Mouse (Mus musculus) NIH3T3 (cell line): ENCODE measurements around the gene Zfp57.

ENCODE experiments used
- DNase-seq: peaks from one replicate; pipeline ENCODE4 v3.0.0-alpha.2; 2012; ENCODE audit warnings: low read depth

The Zfp57 gene

DNA sequence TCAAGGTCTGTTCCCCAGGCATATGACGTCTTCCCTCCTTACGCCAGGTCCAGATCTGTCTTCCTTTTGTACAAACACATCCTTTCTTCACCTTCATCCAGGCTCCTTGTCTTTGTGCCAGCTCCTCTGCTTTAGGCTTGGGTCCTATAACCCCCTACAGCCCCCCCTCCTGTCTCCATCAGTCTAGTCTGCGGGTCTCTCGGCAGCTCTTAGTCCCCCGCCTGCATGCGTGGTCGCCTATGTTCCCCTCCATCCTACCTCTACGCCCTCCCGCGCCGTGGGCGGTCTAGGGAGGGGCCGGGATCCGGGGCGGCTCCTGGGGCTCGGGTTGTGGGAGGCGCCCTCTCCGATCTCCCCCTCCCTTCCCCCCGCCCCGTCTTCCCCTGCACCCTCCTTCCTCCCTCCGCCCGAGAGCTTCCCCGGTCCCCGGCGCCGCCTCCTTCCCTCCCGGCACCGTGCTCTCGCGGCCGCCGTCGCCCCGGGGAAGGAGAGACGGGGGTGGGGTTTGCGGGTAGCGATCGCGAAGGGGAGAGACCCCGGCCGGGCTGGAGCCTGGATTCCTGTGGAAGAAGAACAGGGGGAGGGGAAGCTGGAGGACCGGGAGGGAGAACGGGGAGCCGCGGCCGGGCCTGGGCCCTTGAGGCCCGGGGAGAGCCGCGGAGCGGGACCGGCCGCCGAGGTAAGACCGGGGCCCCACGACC lies 44.8 kb downstream of the Zfp57 start, which contains the start of gene Gabbr1:
Gene Gabbr1, plus strand, starts transcription at position 356 of the 701 bp plus-strand sequence.
- DNase-seq, result peak; percentile 95

DNA sequence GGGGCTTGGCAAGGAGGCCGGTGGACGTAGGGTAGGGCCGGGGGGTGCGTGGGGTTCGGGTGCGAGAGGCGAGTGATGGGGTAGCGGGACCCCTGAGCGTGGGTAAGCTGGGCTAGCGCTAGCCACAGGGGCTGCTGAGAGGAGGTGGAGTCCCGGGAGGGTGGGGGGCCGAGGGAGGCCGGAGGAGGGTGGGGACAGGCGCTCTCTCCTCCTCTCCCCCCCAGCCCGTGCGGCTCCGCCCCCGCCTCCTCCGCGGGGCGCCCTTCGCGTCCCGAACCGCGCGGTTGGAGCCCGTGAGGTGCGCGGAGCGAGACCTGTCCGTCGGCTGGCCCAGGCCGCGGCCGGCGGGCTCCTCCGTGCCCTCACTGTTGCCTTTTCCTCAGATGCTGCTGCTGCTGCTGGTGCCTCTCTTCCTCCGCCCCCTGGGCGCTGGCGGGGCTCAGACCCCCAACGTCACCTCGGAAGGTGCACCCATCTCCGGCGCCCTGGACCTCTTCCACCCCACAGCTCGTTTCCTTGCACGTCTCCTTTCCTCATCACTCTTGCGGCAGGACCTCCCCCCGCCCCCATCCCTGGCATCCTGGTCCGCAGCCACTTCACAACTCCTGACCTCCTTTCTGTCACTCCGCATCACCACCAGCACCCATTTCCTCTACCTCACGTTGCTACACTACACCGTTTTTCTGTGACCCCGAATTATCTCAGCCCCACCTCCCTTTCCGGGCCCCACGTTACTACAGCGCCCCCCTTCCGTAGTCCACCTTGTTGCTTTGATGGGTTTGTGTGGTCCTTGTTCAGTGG lies 45.5 kb downstream of the Zfp57 start:
- DNase-seq, result peak; percentile 83

DNA sequence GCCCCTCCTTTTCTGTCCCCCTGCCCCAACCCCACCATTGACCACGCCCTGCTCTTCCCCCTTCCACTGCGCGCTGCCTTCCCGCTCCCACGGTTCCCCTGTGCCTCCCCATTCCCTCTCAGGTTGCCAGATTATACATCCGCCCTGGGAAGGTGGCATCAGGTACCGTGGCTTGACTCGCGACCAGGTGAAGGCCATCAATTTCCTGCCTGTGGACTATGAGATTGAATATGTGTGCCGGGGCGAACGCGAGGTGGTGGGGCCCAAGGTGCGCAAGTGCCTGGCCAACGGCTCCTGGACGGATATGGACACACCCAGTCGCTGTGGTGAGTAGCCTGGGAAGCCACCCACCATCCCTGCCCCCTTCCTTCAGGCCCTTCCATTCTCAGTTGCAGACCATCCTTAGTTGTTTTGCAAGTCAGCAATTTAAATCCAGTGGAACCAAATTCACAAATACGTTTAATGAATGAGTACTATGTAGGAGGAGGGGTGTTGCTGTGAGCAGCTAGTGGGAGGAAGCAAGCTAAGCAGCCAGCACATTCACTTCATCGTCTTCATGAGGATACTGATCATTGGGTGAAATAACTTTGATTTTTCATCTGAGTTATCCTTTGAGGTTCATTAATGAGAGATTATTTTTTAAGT lies 46.5 kb downstream of the Zfp57 start:
- no peak for DNase-seq

DNA sequence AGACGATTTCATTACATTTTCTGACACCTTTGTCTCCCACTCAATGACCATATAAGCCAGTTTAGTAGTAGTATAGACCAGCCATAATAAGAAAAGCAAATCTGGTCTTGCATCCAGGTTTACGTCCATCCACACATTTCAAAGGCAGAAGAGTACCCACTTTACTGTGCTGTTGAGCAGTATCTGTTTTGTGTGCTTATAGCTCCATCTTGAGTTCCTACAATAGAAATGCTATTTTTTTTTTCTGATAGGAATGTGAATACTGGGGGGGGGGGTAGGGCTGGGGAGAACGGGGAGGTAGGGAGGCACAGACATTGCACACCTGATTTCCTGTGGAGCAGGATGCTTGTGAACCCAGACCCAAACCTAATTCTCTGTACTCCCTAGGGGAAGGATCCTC lies 47.0 kb downstream of the Zfp57 start:
- DNase-seq, result peak; percentile 73

DNA sequence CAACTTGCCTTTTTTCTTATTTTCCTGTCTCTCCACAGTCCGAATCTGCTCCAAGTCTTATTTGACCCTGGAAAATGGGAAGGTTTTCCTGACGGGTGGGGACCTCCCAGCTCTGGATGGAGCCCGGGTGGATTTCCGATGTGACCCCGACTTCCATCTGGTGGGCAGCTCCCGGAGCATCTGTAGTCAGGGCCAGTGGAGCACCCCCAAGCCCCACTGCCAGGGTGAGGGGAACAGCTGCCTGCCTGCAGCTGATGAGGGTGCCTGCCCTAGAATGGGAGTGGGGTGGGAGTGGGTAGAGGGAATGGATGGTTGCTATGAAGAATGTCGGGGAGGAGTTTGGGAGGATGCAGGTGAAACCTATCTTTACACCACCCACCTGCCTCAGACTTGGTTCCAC lies 47.4 kb downstream of the Zfp57 start:
- DNase-seq, result no peak

DNA sequence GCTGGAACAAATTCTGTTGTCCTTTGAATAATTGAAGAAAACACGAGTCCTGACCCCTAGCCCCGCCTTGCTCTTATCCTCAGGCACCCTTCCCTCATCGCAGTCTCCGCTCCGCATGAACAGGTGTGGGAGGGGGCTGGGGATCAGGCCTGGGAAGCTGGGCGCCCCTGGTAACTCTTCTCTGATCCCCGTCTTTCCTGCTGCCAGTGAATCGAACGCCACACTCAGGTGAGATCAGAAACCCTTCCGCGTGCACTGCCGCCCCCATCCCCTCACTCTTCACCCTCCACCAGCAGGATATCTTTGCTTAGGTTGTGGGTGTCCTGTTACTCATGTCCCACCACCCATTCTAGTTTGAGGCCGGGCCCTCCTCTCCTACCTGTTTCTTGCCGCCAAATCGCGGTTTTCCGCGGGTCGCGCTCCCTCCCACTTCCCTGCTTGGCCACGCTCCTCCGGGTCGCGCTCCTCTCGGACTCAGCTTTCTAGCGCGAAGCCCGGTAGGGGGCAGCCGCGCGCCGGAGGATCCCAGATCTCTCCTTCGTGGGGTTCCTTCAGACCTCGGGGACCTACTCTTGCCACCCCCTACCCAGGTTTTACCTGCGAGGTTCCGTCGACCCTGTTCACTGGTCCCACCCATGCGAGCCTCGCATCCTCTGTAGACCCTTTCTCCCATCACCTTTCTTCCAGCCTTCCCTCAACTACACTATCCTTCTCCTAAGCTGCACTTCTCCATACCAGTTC lies 48.8 kb downstream of the Zfp57 start:
- peak; percentile 86 for DNase-seq

DNA sequence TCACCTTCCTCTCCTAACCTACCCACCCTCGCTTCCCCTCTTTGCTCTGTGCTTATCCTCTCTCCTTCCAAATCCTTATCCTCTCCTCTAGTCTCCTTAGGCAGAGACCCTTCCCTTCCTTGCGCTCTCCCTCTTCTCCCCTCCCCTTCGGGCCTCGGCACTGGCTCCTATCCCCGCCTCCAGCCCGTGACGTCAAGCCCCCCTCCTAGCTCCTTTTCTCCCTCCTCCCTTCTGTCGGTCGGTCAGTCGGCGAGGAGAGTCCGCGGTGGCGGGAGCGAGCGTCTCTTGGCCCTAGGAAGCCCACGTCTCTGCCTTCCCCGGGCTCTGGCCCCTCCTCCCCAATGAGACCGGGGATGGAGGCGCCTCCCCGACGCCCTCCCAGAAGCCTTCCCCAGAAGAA lies 49.4 kb downstream of the Zfp57 start:
- peak; percentile 93 for DNase-seq

DNA sequence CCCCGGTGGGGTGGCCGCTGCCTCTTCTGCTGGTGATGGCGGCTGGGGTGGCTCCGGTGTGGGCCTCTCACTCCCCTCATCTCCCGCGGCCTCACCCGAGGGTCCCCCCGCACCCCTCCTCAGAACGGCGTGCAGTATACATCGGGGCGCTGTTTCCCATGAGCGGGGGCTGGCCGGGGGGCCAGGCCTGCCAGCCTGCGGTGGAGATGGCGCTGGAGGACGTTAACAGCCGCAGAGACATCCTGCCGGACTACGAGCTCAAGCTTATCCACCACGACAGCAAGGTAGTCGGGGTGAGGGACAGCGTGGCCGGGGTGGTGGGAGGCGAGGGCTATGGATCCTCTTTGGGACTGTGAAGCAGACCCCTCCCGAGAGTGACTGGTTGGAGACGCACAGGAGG lies 49.9 kb downstream of the Zfp57 start:
- peak; percentile 46 for DNase-seq

DNA sequence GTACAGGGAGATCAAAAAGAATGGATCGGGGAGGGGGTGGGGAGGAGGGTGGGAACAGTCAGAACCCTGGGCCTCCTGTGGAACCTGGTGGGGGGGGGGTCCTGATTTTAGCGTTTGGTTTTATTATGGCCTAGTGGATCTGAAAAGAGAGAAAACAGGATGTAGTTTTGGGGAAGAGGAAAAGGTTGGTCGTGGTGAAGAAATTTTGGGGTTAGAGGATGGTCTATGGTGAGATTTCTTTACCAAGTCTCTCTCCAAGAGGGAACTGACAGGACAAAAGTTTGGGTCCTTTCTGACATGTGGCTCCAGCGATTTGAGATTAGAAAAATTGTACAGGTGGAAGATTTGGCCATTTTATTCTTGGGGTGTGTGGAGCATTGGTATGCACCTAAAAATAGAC lies 50.8 kb downstream of the Zfp57 start:
- no peak for DNase-seq

DNA sequence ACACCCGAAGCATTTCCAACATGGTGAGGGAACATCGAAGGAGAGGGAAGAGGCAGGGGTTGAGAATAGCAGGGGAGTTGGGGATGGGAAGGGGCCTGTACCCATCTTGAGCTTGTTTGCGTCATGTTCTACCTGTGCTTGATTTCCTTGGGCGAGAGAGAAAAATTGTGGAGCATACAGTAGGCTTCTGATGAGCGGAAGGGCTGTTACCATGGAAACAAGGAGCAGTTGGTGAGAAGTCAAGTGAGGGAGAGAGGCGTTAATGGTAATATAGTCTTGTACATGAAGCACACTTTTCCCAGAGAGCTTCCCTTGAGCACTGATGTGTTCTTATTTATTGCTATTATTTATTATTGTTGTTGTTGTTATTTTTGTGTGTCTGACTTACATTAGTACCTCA lies 56.0 kb downstream of the Zfp57 start:
- no peak for DNase-seq
